Mouse (Mus musculus): ENCODE results near the gene Mavs.
A peak's percentile ranks its signal among the peaks of the same experiment; 100 is the strongest.

Mavs gene

DNA sequence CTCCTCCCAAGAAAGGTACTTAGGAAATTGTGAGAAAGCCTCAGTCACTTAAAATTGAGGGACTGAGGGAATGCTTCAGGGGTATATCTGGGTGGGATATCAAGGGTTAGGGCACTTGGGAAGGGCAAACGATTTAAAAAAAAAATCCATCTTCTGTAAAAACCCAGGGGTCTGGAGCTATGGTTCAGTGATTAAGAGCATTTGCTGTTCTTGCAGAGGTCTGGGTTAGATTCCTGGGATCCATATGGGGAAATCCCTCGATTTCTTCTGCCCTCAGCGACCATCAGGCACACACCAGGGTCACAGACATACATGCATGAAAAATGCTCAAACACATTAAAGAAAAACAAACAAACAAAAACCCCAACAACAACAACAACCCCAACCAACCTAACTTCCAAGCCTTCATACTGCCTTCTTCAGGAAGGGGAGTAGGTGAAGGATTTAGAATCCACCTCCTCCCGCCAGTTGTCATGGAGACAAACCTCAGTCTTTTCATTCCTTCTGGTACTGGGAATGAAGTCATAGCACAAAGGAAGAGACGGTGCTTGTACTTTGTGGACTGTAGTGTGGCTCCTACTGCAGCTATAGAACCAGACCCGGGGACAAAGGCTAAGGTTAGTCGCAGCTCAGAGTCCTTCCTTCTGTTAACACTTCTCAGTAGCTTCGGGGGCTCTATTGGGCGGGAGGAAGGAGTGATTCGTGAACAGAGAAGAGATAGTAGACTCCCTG lies 27.8 kb downstream of the Mavs start:
- no peak for DNase-seq (ENCODE audit: low spot score)

DNA sequence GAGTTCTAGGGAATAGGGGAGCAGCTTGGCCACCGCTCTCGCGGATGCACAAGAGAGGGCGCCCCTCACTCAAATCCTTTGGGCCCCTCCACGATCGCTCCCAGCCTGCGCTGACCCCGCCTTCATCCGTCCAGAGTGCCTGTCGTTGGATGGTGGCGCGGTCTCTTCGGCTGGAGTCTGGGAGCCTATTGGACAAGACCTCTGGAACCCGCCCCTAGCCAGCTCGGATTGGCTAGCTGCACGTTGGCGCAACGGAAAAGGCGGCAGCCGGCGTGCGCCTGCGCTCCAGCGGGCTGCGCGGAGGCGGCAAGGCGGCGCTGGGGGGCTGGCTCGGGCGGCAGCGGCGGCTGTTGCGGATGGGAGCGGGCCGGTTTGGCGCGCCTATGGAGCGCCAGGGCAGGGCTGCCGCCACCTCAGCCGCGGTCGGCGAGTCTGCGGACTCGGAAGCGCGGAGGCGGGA lies 28.4 kb downstream of the Mavs start, which contains the start of gene Pank2:
Gene Pank2, plus strand, starts transcription at position 283 of the 460 bp plus-strand sequence.
- peak; percentile 98 for DNase-seq (ENCODE audit: low spot score)

DNA sequence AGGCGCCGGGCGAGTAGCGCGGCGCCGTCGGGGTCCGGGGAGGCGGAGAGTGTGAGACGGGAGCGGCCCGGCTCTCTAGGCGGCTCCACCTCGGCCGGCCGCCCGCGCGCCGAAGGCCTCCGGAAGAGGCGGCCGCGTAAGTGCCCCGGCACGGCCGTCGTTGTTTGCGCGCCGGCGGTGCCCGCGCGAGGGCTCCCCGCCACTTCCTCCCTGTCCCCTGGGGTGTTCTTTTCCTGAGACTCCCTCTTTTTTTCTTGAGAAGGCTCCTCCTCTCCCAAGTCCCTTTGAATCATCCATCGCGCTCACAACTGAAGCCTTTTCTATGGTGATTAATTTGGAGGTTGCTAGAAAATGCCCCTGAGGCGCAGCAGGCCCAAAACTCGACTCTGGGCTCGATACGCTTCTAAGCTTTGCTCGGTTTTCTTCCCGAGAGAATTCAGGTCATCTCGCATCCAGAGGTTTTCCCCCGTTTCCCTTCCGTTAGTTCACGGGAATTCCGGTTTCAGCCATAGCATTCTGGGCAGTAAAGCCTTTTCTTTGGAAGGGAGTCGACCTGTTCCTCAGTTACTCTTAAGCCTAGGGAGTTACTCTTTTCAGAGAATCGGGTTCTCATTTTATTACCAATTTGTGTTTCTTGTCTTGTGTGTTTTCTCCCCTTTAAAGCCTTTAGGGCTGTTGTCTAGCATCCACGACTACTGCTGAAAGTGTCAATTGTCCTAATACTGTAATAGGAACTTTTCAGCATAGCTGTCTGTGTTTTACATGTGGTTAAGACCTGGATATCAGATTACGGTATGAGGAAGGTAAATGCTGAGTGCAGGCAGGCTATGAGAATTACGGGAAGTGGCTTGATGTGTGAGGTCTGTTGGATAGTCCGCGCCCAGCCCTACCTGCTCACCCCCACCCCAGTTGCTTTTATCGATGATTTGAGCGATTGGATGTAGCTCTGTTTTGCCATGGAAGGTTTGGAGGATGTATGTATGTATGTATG lies 29.1 kb downstream of the Mavs start:
- no peak for DNase-seq (ENCODE audit: low spot score)

DNA sequence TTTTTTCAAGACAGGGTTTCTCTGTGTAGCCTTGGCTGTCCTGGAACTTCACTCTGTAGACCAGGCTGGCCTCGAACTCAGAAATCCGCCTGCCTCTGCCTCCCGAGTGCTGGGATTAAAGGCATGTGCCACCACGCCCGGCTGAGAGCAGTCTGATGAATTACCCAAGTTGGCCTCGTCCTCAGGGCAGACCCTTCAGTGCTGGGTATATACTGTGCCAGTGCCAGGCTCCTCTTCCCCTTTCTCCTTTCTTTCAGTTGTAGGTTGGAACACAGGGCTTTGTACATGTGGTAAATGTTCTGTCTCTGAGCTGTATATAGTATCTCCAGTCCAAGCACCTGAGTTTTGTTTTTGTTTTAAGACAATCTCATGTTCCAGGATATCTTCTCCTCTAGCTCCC lies 30.2 kb downstream of the Mavs start:
- DNase-seq (ENCODE audit: low spot score): no peak

DNA sequence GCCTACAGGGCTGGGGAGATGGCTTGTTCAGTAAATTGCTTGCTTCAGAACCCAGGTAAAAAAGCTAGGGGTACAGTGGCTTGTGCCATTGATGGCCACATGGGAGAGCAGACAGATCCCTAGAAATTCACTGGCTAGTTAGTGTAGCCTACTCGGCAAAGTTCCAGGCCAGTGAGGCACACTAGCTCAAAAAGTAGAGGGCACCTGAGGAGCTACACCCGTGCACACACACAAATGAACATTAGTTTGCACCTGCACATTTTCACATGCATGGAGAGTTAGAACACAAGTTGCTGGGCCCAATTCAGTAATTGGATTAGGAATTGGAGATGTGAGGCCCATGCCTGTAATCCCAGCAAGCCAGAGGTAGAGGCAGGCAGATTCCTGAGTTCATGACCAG lies 31.2 kb downstream of the Mavs start:
- no peak for DNase-seq (ENCODE audit: low spot score)

DNA sequence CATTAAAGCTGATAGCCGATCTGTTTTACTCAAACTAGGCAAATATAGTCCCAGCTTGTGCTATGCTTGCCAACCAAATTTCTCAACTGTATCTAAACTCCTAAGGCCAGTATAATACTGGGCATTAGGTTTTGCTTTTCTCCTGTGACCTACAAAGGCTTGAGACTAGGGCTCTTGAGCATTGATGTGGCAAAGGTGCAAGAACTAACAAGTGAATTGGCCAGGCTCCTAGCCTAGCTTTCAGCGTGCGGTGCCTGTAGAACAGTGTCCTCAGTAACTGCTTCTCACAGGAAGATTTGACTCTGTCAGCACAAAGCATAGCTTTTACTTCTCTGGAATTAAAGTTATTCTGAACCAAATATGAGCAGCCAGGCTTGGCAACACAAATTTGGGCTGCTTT lies 41.6 kb downstream of the Mavs start:
- DNase-seq (ENCODE audit: low spot score): no peak

DNA sequence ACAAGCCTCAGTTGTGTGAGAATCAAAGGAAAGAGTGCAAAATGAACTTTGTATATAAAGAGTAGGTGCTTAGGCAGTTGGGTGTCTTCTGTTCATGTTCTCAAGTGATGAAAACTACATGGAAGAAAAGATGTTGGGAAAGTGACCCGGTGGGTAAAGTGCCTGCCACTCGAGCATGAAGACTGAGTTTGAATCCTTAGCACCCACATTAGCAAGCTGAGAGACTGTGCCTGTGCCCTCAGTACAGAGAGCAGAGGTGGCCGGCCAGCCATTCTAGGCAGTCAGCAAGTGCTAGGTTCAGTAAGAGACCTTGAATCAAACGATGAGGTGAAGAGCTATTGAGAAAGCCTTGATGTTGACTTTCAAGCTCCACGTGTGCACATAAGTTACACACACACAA lies 42.9 kb downstream of the Mavs start:
- no peak for DNase-seq (ENCODE audit: low spot score)

DNA sequence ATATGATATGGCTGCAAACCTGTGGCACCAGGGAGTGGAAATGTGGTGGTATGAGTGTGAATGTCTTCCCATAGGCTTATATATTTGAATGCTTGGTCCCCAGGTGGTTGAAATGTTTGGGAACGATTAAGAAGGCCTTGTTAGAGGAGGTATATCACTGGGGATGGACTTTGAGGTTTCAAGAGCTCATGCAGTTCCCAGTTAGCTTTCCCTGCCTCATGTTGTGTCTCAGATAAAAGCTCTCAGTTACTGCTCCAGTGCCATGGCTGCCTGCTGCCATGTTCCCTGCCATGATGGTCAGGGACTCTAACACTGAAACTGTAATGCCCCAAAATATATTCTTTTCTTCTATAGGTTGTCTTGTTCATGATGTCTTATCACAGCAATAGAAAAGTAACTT lies 47.7 kb downstream of the Mavs start:
- no peak for DNase-seq (ENCODE audit: low spot score)

DNA sequence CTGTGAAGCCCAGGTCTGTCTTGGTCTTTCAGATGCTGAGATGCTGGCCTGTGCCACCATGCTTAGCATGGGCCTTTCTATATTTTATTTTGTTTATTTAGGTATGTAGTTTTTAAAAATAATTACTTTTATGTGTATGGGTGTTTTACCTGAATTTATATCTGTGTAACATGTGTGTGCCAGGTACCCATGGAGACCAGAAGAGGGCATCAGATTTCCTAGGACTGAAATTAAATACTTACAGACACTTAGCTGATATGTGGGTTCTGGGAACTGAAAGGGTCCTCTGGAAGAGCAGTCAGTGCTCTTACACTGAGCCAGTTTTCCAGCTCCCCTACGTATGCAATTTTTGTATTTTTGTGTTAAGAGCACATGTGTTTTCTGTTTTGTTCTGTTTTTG lies 52.4 kb downstream of the Mavs start:
- DNase-seq (ENCODE audit: low spot score): no peak

DNA sequence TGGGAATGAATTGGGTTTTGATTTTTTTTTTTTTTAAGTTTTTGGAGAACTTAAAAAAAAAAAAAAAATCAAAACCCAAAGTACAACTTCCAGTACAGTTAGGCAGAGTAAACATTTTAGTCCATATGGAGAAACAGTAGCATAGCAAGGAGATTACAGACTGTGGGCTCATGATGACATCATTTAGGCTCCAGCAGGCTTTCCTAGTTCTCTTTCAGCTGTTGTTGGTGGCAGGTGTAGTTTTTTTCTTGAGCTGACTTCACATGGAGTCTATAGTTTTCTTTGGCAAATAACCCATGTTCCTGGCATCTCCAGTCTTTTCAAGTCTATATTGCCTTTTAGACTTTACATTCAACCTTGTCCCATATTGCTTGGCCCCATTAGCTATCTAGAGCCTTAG lies 56.8 kb downstream of the Mavs start:
- no peak for DNase-seq (ENCODE audit: low spot score)

DNA sequence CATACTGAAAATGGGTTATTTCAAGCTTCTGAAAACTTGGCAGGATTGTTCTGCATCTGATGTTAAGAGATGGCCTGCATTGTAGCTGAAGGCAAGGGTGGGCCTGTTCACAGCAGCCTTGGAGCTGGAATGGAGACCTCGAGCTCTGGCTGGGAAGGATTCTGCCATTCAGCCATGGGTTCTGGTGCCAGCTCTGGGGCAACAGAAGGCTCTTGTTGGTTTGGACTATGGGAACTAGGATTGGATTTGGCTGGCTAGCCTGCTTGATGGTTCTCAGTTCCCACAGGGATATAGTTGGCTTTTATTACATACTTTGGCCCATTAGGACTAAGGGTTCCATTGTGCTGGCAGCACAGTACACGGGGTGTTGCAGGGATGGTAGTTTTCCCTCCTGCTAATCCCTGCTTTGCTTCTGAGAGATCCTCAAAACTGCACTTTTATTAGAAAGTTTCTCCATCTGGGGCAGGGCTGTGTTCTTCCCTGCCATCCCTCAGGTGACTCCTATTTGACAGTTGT lies 62.9 kb downstream of the Mavs start:
- peak; percentile 32 for DNase-seq (ENCODE audit: low spot score)
